Mouse (Mus musculus): Measurements from ENCODE around the gene Nudt2.
"Not testable (repeated sequence)": the region's sequence is repeated elsewhere in the genome, so short reads cannot be mapped to it uniquely, and the experiment has no call there.

The Nudt2 gene

DNA sequence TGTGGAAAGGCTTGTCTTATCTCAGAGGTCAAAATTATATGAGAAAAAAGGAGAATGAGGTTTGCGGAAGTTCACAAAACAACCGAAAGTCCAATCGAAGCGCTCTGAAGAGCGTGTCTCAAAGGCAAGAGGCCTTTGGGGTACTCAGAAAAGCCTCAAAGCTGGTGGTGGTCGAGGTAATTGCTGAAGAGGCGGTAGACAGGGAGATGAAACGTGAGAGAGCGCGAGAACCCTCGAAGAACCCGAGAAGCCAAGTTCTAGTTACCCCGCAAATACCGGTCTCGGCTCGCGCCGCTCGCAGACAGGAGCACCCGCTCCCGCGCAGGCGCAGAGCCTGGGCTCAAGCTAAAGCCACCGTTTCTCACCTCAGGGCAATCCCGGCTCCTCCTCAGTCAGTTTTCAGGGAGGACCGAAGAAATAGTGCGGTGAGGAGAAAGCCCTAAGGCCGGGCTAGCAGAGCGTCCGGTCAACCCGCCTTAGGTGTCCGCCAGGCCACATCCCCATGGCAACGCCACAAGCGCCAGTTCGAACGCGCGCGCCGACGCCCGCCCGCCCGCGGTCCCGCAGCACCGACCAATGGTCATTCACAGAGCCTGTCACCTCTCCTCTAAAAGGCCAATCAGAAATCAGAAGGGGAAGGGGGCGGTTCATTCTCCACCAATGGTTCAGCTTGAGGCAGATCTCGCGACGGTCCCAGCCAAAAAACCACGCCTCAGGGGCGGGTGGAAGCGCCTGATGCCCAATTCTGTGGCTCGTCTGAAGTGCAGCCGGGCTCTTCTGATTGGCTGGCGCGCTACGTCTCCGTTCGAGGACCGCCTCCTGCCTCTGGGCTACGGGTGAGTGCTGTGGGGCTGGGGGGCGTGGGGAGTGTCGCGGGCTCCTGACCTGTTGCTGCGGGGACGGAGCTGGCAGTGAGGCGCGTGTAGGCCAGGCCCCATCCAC lies at the start of gene Nudt2, which contains the start of gene Kif24:
TSS of gene Nudt2 (plus strand) at position 807 of the 942 bp plus-strand sequence.
TSS of gene Kif24 (minus strand) at position 543 of the 942 bp plus-strand sequence.
- in situ Hi-C loops (cut with MboI, MseI): loop anchor here (5.0 kb wide), 1 partner anchor 103 kb away; the partner anchor contains the start of genes Dnaic1 and Fam219a

DNA sequence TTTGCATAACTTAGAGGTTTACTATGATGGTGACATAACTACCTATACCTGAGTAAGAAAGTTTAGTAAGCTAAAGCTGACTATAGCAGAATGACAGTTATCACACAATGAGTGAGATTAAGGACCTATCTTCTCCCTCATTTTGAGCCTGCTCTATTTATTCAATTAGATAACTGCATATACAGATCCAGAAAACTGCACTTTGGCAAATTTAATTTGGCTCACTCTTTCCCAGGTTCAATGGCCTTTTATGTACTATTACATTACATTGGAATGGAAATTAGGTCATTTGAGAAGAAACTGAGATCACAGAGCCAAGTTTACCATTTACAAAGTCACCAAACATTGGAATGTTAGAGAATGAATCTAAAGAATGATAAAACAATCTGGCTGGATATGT lies 48.0 kb upstream of the Nudt2 start:
- in situ Hi-C loops (cut with MboI, MseI): no loop called here

DNA sequence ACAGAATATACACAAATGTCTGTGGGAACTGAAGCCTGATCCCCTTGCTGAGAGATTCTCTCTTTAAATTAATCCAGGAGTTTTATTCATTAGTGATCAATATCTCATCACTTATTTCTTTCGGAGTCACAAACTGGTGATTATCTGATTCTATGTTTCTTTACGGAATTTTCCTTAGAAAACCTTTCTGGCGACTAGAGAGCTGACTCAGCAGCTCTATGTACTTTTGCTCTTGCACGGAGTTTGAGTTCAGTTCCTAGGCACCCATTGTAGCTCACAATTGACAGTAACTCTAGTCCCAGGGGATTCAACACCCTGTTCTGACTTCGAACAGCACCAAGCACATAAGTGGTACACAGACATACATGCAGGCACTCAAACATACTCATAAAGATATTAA lies 26.0 kb upstream of the Nudt2 start:
- in situ Hi-C loops (cut with MboI, MseI): loop anchor here (25.0 kb wide), 1 partner anchor 1177 kb away; the partner anchor contains the start of genes Smim27 and Topors

DNA sequence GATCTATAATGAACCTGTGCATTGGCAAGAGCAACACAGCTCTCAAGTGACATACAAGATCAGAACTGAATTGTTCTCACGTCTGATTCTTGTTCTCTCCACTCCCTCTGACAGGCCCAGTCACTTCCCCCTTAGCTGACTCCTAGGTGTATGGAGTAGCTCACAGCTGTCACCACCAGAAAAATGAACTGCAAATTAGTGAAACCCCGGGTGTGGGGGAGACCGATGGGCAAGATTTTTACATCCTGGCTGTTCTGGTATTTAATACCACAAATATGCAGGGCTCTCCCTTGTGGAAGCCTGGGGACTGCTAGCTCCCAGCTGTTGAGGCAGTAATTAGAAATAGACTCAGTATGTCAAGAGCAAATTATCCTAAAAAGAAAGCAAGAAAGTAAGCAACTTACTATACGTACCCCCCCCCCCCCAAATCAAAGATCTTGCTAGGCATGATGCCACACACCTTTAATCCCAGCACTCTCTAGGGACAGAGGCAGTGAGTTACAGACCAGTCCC lies 22.1 kb upstream of the Nudt2 start:
- in situ Hi-C loops (cut with MboI, MseI): loop anchor here (25.0 kb wide), 1 partner anchor 1181 kb away; the partner anchor contains the start of genes Smim27 and Topors

DNA sequence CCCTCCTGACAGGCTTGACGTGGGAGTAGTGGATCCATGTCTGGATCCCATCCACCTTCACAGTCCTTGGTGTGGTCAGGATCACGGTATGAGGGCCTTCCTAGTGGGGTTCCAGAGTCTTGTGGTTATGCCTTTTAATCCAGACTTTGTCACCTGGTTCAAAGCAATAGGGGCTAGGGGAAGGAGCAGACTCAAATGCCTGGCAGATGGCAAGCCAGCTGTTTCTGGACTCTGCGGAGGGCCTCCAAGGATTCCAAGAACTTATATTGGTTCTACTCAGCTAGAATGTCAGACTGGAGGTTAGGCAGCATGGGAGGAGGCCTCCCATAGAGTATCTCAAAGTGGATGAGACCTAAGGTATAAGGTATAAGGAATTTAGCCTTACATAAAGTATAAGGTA lies 17.4 kb upstream of the Nudt2 start:
- in situ Hi-C loops (cut with MboI, MseI): loop anchor here (25.0 kb wide), 1 partner anchor 1185 kb away; the partner anchor contains the start of genes Smim27 and Topors

DNA sequence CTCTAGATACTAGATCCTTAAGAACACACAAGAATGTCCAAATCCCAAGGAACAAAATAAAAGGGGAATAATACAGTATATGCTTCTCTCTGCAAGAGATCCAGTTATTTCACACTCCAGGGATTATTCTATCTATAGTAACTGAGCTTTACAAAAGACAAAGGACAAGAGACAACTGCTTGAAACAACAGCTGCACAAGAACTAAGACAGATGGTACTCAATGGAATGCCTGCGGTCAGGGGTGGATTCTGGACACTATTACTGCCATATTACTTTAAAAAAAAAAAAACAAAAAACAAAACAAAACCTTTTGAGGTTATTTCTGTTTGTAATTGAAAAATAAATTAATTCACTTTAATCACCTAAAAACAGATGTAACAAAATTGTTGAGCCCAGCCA lies 4.3 kb upstream of the Nudt2 start:
- in situ Hi-C loops (cut with MboI, MseI): no loop called here

DNA sequence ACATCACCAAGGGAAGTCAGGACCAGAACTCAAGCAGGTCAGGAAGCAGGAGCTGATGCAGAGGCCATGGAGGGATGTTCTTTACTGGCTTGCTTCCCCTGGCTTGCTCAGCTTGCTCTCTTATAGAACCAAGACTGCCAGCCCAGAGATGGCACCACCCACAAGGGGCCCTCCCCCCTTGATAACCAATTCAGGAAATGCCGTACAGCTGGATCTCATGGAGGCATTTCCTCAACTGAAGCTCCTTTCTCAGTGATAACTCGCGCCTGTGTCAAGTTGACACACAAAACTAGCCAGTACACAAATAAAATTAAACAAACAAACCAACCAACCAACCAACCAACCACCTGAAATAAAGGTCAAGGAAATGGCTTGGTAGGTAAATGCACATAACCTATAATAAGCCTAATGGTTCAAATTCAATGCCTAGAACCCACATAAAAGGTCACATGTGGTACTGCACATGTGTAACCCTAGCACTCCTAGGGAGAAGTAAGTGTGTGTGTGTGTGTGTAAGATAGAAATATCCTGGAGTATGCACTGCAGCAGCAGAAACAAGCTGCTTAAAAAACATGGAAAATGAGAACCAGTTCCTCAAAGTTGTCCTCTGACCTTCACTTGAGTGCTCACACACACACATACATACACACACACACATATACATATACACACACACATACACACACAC lies 1.8 kb upstream of the Nudt2 start:
- in situ Hi-C loops (cut with MboI, MseI): not testable (repeated sequence)

DNA sequence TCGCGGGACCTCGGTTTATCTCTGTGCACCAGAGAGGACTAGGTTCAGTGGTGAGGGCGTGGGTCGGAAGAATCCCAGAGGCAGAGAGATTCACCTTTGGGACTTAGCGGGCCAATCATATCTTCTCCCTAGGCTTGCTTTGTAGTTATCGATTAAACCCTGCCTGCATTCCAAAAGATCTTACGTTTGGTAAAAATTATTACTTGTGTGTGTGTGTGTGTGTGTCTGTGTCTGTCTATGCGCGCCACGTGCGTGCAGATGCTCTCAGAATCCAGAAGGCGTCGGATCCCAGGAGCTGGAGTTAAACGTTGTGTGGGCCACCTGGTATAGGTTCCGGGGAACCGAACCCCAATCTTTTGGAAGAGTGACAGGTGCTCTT lies 325 bp downstream of the Nudt2 start:
- in situ Hi-C loops (cut with MboI, MseI): loop anchor here (5.0 kb wide), 1 partner anchor 102 kb away; the partner anchor contains the start of genes Dnaic1 and Fam219a

DNA sequence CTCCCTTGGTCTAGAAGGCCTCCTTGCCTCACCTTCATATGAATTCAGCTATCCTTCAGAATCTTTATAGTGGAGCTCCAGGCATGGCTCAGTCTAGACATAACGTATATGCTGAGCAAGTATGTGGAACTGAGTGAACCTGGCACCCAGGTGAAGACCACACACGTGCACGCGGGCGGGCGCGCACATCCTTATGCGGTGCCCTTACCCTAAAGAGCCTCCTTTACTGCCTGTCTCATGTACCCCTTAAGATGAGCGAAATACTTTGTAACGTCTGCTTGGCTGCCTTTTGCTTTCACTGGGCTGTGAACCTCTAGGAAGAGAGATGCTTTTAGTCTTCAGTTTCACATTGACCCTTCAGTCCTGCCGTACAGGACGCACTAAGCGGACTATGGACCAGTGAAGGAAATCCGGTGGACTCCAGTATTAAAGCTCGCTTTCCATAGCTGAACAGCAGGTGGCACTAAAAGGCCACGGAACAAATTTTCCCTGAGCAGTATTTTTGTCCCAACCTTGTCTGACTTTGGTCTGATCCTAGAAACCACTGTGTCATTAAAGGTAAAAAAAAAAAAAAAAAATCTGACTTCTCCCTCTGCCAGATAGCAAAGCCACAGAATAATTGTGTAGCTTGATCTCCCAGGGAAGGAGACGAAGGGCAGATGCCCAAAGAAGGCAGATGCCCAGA lies 3.6 kb downstream of the Nudt2 start:
- in situ Hi-C loops (cut with MboI, MseI): loop anchor here (5.0 kb wide), 1 partner anchor 99 kb away; the partner anchor contains the start of genes Dnaic1 and Fam219a

DNA sequence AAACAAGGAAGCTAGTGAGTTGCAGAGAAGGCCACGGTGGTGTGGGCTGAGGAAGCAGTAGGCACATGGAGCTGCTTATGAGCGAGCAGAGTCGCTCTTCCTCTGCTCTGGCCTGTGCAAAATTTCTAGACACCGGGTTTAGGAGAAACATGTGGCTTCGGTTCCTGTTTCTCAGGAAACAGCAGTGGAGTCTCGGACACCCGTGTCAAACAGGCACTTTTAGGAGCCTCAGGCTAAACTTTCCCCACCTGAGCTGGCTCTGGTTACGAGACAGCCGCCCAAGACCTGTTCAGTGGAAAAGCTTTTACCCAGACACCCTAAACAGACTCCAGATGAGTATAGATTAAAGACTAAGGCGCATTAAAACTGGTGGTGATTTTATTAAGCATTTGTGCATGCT lies 4.2 kb downstream of the Nudt2 start:
- in situ Hi-C loops (cut with MboI, MseI): loop anchor here (5.0 kb wide), 1 partner anchor 98 kb away; the partner anchor contains the start of genes Dnaic1 and Fam219a

DNA sequence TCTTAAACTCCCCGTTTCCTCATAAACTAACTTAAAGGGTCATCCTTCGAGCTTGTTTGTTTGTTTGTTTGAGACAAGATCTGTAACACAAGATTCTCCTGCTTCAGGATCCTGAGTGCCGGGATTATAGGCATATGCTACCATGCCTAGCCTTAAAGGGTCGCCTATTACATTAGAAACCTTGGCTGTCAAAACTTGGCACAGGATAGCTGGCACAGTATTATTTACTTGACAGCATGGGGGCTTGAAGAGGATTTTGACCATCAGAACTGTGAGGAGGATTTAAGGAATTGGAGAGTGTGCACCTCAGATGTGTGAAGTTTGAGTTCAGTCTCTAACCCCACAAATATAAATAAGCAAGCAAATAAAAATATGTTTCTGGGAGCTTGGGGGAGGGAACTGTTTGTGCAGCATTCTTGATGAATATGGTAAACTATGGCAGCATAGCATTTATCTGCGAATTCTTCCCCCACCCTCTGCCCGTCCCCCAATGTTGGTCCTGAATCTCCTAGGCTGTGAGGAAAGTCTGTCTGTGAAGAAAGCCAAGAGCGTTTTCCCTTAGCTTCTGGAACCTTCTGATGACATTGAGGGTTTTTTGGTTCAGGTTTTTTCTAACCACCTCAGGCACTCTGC lies 5.2 kb downstream of the Nudt2 start:
- in situ Hi-C loops (cut with MboI, MseI): no loop called here

DNA sequence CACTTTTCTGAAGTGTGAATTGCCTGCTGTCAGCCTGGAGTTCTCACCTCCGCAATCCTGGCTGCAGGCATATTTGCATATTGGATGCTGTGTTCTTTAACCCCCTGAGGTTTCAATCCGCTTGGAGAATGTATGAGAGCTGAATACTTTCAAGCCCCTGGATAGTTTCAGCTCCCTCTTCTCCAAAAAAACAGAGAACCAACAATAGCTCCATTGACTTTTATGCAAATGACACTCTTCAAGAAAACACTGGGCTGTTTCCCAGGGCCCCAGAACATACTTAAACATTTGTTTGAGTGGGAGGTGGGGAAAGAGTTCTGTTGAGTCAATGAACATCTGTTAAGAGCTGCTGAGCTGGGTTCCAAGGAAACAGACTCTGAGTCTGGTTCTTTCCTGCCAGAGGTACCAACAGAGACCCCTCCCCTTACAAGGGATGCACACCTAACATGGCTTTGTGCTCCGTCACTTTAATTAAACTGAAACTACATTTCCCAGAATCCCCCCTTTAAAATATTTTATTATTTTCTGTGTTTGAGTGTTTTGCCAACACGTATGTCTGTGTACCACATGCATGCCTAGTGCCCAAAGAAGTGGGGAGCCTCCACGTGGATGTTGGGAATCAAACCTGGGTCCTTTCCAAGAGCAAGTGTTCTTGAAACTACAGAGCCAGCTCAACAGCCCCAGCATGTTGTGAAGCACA lies 5.9 kb downstream of the Nudt2 start:
- in situ Hi-C loops (cut with MboI, MseI): no loop called here

DNA sequence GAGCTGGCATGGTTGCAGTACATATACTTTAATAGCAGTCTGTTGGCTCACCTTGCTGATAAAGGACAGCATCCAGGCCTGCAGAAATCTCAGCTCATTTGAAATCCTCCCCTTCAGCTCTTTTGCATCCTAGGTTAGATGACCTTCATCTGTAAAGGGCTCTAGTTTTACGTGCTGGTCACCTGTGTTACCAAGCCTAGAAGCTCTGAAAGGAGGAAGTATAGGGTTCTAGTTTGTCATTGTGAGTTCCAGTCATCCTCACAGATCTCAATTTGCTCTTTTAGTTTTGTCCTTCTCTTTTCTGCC lies 6.4 kb downstream of the Nudt2 start:
- in situ Hi-C loops (cut with MboI, MseI): no loop called here

DNA sequence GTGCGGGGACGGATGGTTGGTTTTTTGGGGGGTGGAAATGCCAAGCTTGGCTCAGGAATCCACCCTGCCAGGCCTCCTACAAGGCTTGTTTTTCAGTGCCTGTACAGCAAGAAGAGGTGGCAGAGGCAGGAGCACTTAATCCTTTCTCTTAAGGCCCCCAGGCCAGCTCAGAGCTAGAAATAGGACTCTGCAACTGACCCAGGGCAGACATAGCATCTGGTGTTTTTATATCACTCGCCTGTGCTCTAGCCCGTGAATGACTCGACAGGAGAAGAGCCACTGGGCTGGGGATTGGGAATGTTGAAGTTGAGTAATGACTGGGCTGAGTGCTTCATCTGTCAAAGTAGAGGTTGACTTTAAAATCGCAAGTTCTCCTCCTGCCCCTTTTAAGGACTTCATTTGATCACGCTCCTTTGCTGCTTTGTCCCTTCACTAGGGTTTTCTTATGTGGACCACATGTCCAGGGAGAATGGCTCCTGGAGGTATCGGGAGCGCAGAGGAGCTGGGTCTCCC lies 12.8 kb downstream of the Nudt2 start:
- in situ Hi-C loops (cut with MboI, MseI): no loop called here

DNA sequence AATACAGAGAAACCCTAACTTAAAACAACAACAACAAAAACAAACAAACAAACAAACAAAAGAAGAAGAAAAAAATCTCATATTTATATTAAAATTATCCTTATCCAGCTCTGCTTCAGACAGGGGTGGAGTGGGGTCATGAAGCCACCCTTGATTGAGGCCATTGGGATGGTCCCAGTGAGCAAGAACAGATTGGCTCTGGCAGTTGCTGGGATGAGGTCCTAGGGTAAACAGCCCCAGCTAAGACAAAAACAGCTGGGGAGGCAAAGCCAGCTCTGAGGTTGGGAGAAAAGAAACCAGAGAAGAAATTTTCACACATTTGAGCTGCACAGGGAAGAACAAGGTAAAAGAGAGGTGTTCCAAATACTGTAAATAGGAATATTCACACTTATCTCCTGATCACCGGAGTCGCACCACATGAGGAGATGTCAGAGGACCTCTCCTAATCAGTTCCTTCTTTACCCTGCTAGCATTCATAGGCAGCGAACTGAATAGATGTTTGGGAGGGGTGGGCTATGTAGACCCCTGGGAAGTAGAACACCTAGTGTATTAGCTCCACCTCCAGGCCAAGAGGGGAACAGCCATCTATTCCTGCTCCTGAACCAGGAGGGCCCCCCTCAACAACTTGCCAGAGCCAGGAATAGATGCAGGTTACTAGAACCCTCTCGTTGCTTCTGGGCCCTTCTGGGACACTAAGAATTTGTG lies 14.0 kb downstream of the Nudt2 start:
- in situ Hi-C loops (cut with MboI, MseI): no loop called here

DNA sequence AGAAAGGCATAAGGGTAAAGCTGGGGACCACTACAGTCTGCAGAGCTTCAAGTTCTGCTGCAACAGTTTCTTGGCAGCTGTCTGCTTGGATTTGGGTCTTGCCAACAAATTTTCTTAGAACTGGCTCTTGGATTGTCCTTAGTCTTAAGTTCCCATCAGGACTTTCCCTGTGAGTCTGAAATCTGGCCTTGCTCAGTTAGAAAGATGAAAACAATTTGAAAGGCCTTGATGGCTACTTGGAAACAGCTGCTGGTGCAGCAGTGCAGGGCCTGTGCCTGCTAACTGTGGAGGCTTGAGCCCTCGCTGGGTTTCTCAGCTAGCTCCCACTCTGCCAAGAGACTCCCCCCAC lies 14.5 kb downstream of the Nudt2 start:
- in situ Hi-C loops (cut with MboI, MseI): no loop called here

DNA sequence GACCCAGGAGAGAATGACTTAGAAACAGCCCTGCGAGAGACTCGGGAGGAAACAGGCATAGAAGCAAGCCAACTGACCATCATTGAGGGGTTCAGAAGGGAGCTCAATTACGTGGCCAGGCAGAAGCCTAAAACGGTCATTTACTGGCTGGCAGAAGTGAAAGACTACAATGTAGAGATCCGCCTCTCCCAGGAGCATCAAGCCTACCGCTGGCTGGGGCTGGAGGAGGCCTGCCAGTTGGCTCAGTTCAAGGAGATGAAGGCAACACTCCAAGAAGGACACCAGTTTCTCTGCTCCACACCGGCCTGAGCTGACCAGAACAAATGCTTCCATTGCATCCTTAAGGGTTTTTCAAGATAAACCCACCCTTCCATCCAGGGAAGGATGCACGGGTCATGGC lies 15.3 kb downstream of the Nudt2 start:
- in situ Hi-C loops (cut with MboI, MseI): no loop called here

DNA sequence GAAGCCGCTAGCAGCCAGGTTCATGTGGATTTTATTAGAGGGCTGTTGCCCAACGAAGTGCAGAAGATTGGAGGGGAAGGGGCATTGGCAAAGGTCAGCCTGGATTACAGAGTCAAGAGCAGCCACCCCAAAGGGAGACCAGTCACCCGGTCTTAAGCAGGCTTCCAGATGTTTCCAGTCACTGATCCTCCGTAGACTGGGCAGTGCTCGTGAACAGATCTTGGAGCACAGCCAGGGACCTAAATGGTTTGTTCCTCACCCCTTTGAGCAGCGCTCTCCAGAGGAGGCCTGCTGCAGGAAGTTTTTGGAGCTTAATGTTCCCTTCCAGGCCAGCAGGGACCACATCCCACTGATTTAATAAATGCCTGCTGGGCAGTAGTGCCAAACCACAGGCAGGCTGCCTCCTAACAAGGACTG lies 16.7 kb downstream of the Nudt2 start:
- in situ Hi-C loops (cut with MboI, MseI): no loop called here

DNA sequence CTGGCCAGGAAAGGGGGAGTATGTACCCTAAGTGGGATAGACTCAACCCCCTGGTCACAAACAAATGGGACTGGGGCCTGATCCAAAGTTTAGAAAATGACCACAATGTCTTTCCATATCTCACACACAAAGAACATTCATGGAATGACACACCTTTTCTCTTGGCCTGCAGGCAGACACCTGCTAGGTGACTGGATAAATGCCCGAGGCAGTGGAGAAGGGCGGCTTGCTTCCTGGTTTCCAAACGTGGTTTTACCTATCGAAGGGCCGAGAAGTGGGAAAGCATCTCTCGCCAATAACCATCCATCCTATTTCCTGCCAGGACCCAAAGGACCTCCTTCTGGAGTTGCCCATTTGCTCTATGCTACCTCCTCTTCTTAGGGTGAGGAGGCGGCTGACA lies 28.0 kb downstream of the Nudt2 start:
- in situ Hi-C loops (cut with MboI, MseI): no loop called here

Data from T-helper 1 cell (primary cell).